Mouse (Mus musculus) liver, postnatal 0 days (tissue): ENCODE measurements at regions not wholly inside any gene's neighbourhood (a gene's known extent, or its start where the extent isn't known, plus 50 kb on each side); places are given as distances from the start of the nearest gene placed in this dataset.
A peak's percentile ranks its signal among the peaks of the same experiment; 100 is the strongest.

Experiments used
- ATAC-seq: fragments of 200-750 bp; cut with Nextera tagmentation; 2 replicates; pipeline ENCODE4 v1.8.0; 2017; ENCODE audit warnings: mild to moderate bottlenecking, moderate library complexity
- DNase-seq: peaks from one replicate; pipeline ENCODE4 v3.0.0-alpha.2; 2016
- H3K27ac ChIP-seq: fragments of 300-500 bp; sonication (generic); 2 replicates; pipeline ENCODE4 v1.5.1; 2014; ENCODE audit warnings: antibody characterized with exemption, moderate library complexity, mild to moderate bottlenecking, low read depth
- H3K27me3 ChIP-seq: fragments of 300-500 bp; sonication (generic); 2 replicates; pipeline ENCODE4 v1.6.1; 2014; ENCODE audit warnings: low read length, control low read depth, mixed read lengths; ENCODE audit not compliant: insufficient read depth
- H3K36me3 ChIP-seq: fragments of 300-500 bp; sonication (generic); replicated peaks from 2 replicates; pipeline ENCODE4 v1.6.1; 2014; ENCODE audit warnings: mild to moderate bottlenecking, control low read depth, low read length, moderate library complexity, mixed read lengths; ENCODE audit not compliant: insufficient read depth
- H3K4me1 ChIP-seq: fragments of 300-500 bp; sonication (generic); 2 replicates; pipeline ENCODE4 v1.6.1; 2014; ENCODE audit warnings: antibody characterized with exemption, mild to moderate bottlenecking, control low read depth; ENCODE audit not compliant: insufficient read depth
- H3K4me2 ChIP-seq: fragments of 300-500 bp; sonication (generic); 2 replicates; pipeline ENCODE4 v1.6.1; 2014; ENCODE audit warnings: low read depth, mild to moderate bottlenecking, low read length, moderate library complexity, mixed read lengths
- H3K4me3 ChIP-seq: fragments of 300-500 bp; sonication (generic); 2 replicates; pipeline ENCODE4 v1.5.1; 2014; ENCODE audit warnings: low read depth, low read length
- H3K9ac ChIP-seq: fragments of 300-500 bp; sonication (generic); replicated peaks from 2 replicates; pipeline ENCODE4 v1.6.1; 2014; ENCODE audit warnings: mild to moderate bottlenecking, moderate library complexity
- H3K9me3 ChIP-seq: fragments of 300-500 bp; sonication (generic); 2 replicates; pipeline ENCODE4 v1.6.1; 2016; ENCODE audit warnings: mild to moderate bottlenecking, control low read depth, low read length, mixed read lengths
- CTCF ChIP-seq: sonication (generic); IDR thresholded peaks from 2 replicates; pipeline ENCODE4 v1.5.1; 2016; ENCODE audit warnings: antibody characterized with exemption, low read depth
- EP300 ChIP-seq: IDR thresholded peaks from 2 replicates; pipeline ENCODE4 v1.6.1; 2016; ENCODE audit warnings: antibody characterized with exemption, low read depth, mild to moderate bottlenecking
- WGBS: fragments of 180-500 bp; shearing (Covaris S2); extraction: QIAGEN DNeasy Blood & Tissue Kit; methylation state at CpG from one replicate; pipeline ENCODE4 v1.1.7; 2014; ENCODE audit not compliant: insufficient replicate concordance; 5-methylcytosine and 5-hydroxymethylcytosine counted together

GRCm38 (mm10) chrX:166708106-166708505, 122.6 kb upstream of the Egfl6 start:
- H3K4me2 ChIP-seq: no peak overlapping the region
- H3K27me3 ChIP-seq: no peaks in the 10 kb centered on the region
- DNase-seq: no peak
- 82% methylated on average over 1 of the region's 1 CpGs for WGBS
- ATAC-seq: no peak
- H3K4me1 ChIP-seq: no peaks in the 10 kb centered on the region
- no peaks in the 10 kb centered on the region for H3K9me3 ChIP-seq
- TF ChIP-seq EP300 (no peak), CTCF (no peak)
- no peak overlapping the region for H3K4me3 ChIP-seq
- no peaks in the 10 kb centered on the region for H3K36me3 ChIP-seq
- no peak overlapping the region for H3K9ac ChIP-seq
- H3K27ac ChIP-seq: no peak overlapping the region

DNA sequence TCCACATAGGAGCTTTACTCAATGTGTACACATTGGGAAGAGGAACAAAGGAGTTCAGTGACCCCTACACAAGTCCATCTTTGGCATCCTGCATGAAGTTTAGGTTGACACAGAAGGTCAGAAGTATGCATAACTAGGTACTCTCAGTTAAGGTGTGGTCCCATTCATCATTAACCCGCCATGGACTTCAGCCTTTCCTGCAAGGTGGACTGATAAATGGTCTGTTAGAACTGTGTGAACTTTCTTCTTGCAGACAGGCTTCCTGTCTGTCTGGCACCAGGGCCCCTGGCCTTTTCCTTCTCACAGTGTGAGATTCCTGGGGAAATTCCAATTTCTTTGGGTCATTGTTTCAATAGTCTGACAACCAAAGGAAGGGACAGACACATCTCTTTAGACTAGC, 121.5 kb upstream of the Egfl6 start:
- Histone ChIP-seq H3K27me3 (no peaks in the 10 kb centered on the region), H3K4me2 (no peak overlapping the region), H3K9me3 (no peaks in the 10 kb centered on the region), H3K4me3 (no peak overlapping the region), H3K27ac (no peak overlapping the region), H3K36me3 (no peaks in the 10 kb centered on the region), H3K9ac (no peak overlapping the region), H3K4me1 (no peaks in the 10 kb centered on the region)
- ATAC-seq (no peak), DNase-seq (no peak)
- 50% methylated on average over 1 of the region's 1 CpGs for WGBS
- TF ChIP-seq CTCF: no peak
- no peak for TF ChIP-seq EP300

DNA sequence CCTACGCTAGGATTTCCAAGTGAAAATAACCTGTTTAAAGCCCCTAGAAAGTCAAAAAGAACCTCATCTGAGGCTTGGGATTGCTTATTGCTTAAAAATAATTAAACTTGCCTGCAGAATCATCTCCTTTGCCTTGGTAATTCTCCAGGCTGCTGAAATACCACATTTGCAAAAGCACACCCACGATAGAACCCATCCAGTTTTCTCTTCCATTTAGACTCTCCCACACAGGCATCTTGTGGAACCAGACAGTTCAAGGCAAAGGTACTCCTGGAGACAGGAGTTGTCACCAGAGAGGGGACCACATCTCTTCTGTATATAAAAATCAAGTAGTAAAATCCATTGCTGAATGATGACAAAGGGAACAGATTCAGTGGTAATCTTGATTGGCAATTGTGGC, 118.8 kb upstream of the Egfl6 start:
- no peak overlapping the region for H3K4me3 ChIP-seq
- H3K4me2 ChIP-seq: no peak overlapping the region
- DNase-seq: no peak
- no peaks in the 10 kb centered on the region for H3K36me3 ChIP-seq
- no peaks in the 10 kb centered on the region for H3K9me3 ChIP-seq
- TF ChIP-seq CTCF: no peak
- no peak for TF ChIP-seq EP300
- H3K9ac ChIP-seq: no peak overlapping the region
- H3K4me1 ChIP-seq: no peaks in the 10 kb centered on the region
- 75% methylated on average over 2 of the region's 2 CpGs for WGBS
- H3K27ac ChIP-seq: no peak overlapping the region
- H3K27me3 ChIP-seq: no peaks in the 10 kb centered on the region
- ATAC-seq: no peak

DNA sequence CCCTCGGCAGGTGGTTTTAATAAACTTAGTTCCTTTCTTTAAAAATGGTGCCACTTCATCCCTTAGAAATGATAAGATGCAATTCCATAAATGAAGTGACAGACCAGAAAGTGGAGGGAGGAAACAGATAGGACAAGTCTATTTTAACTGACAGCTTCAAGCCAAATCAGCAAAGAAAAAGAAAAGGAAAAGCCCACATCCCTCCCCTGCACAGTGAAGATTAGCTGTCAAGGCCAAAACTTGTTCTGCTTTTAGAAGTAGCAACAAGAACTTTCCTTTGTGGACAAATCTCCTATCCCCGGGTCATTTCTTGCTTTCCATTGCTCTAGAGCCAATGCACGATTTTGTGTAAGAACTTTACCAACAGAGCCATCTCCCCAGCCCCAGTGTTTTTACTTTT, 108.7 kb upstream of the Egfl6 start:
- Histone ChIP-seq H3K27me3 (no peaks in the 10 kb centered on the region), H3K27ac (no peak overlapping the region), H3K9ac (no peak overlapping the region), H3K36me3 (no peaks in the 10 kb centered on the region), H3K9me3 (no peaks in the 10 kb centered on the region), H3K4me3 (no peak overlapping the region), H3K4me2 (no peak overlapping the region), H3K4me1 (no peaks in the 10 kb centered on the region)
- ATAC-seq: no peak
- 57% methylated on average over 3 of the region's 3 CpGs for WGBS
- DNase-seq: no peak
- TF ChIP-seq EP300 (no peak), CTCF (no peak)

- H3K4me3 ChIP-seq: no peak overlapping the region
- DNase-seq: no peak
- TF ChIP-seq EP300 (no peak), CTCF (no peak)
- no peaks in the 10 kb centered on the region for H3K9me3 ChIP-seq
- no peak overlapping the region for H3K27ac ChIP-seq
- H3K27me3 ChIP-seq: no peaks in the 10 kb centered on the region
- H3K4me1 ChIP-seq: no peaks in the 10 kb centered on the region
- no peak overlapping the region for H3K4me2 ChIP-seq
- no peak overlapping the region for H3K9ac ChIP-seq
- no peak for ATAC-seq
- H3K36me3 ChIP-seq: no peaks in the 10 kb centered on the region
- 68% methylated on average over 3 of the region's 3 CpGs for WGBS
Observed at GRCm38 (mm10) chrX:166688779-166689178, 103.3 kb upstream of the Egfl6 start.

DNA sequence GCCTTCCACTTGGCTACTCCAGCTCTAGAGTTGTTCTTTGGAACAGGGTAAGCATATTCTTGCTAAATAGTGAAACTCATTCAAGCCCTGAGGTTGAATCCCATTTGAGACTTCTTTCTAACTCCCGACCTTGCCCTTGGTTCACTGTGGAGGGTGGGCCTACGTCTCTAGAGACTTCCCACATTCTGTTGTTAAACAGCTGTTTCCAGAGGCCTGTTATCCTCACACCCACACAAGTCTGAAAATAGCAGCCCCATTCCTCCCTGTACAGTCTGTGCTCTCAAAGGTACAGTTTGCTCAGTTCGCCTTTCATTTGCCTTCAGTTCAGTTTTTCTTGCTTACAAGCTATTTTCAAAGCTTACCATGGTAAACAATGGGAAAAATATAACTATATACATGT, 87.9 kb upstream of the Egfl6 start:
- H3K4me2 ChIP-seq: no peak overlapping the region
- no peaks in the 10 kb centered on the region for H3K36me3 ChIP-seq
- H3K27ac ChIP-seq: no peak overlapping the region
- ATAC-seq (no peak), DNase-seq (no peak)
- no peak overlapping the region for H3K9ac ChIP-seq
- no peak overlapping the region for H3K4me3 ChIP-seq
- H3K4me1 ChIP-seq: no peaks in the 10 kb centered on the region
- TF ChIP-seq EP300: no peak
- TF ChIP-seq CTCF: no peak
- no peaks in the 10 kb centered on the region for H3K9me3 ChIP-seq
- H3K27me3 ChIP-seq: peaks cover 3% of the 10 kb centered on the region; the same call in 1 of the 2 replicates
- 62% methylated on average over 3 of the region's 3 CpGs for WGBS

- TF ChIP-seq CTCF: no peak
- TF ChIP-seq EP300: no peak
- H3K4me3 ChIP-seq: no peak overlapping the region
- ATAC-seq (peak; percentile 73), DNase-seq (no peak)
- WGBS: 67% methylated on average over 1 of the region's 1 CpGs
- H3K9ac ChIP-seq: no peak overlapping the region
- H3K27me3 ChIP-seq: peaks cover 3% of the 10 kb centered on the region; the same call in 1 of the 2 replicates
- no peaks in the 10 kb centered on the region for H3K9me3 ChIP-seq
- H3K4me1 ChIP-seq: no peaks in the 10 kb centered on the region
- no peaks in the 10 kb centered on the region for H3K36me3 ChIP-seq
- no peak overlapping the region for H3K4me2 ChIP-seq
- H3K27ac ChIP-seq: no peak overlapping the region
Observed at GRCm38 (mm10) chrX:166672617-166673016, 87.1 kb upstream of the Egfl6 start.
